Mouse (Mus musculus): ENCODE measurements at regions not wholly inside any gene's neighbourhood (a gene's known extent, or its start where the extent isn't known, plus 50 kb on each side); places are given as distances from the start of the nearest gene placed in this dataset.
"Not testable (repeated sequence)": the region's sequence is repeated elsewhere in the genome, so short reads cannot be mapped to it uniquely, and the experiment has no call there.

- not testable (repeated sequence) for H3K27ac ChIP-seq (ENCODE audit: low read length); H3K9ac ChIP-seq (replicated peaks; ENCODE audit: low read depth, low read length); H3K4me2 ChIP-seq (replicated peaks; ENCODE audit: low read depth, low read length); H3K27me3 ChIP-seq (ENCODE audit: control insufficient read depth, insufficient read depth, low read length); H3K36me3 ChIP-seq (ENCODE audit: control insufficient read depth, insufficient read depth, low read length); H3K4me1 ChIP-seq (ENCODE audit: control insufficient read depth, insufficient read depth, low read length); H3K9me3 ChIP-seq (ENCODE audit: control insufficient read depth, low read depth, low read length); H3K4me3 ChIP-seq (ENCODE audit: low read depth, low read length); ATAC-seq (ENCODE audit: insufficient number of reproducible peaks, insufficient read depth, low FRiP score, low read depth)
- WGBS = 81% methylated on average over 3 of the region's 3 CpGs
These were observed 139.7 kb downstream of the Tex13c3 start for GRCm38 (mm10) chrX:19341231-19342007.

GRCm38 (mm10) chrX:19313286-19313685, 167.8 kb downstream of the Tex13c3 start:
- no peaks in the 10 kb centered on the region for H3K4me1 ChIP-seq (ENCODE audit: control insufficient read depth, insufficient read depth, low read length)
- ATAC-seq (ENCODE audit: insufficient number of reproducible peaks, insufficient read depth, low FRiP score, low read depth) = no peak
- no peaks in the 10 kb centered on the region for H3K9me3 ChIP-seq (ENCODE audit: control insufficient read depth, low read depth, low read length)
- no peaks in the 10 kb centered on the region for H3K36me3 ChIP-seq (ENCODE audit: control insufficient read depth, insufficient read depth, low read length)
- H3K4me3 ChIP-seq (ENCODE audit: low read depth, low read length) = no peak overlapping the region
- H3K27ac ChIP-seq (ENCODE audit: low read length) = no peak overlapping the region
- no peak overlapping the region for H3K9ac ChIP-seq (replicated peaks; ENCODE audit: low read depth, low read length)
- no peak overlapping the region for H3K4me2 ChIP-seq (replicated peaks; ENCODE audit: low read depth, low read length)
- WGBS = 66% methylated on average over 2 of the region's 2 CpGs
- H3K27me3 ChIP-seq (ENCODE audit: control insufficient read depth, insufficient read depth, low read length) = no peaks in the 10 kb centered on the region

GRCm38 (mm10) chrX:19311809-19312559, 169.1 kb downstream of the Tex13c3 start:
- H3K9me3 ChIP-seq (ENCODE audit: control insufficient read depth, low read depth, low read length) = no peaks in the 10 kb centered on the region
- H3K27ac ChIP-seq (ENCODE audit: low read length) = no peak overlapping the region
- WGBS = 65% methylated on average over 1 of the region's 1 CpGs
- no peak overlapping the region for H3K9ac ChIP-seq (replicated peaks; ENCODE audit: low read depth, low read length)
- ATAC-seq (ENCODE audit: insufficient number of reproducible peaks, insufficient read depth, low FRiP score, low read depth) = no peak
- H3K27me3 ChIP-seq (ENCODE audit: control insufficient read depth, insufficient read depth, low read length) = no peaks in the 10 kb centered on the region
- H3K4me2 ChIP-seq (replicated peaks; ENCODE audit: low read depth, low read length) = no peak overlapping the region
- H3K36me3 ChIP-seq (ENCODE audit: control insufficient read depth, insufficient read depth, low read length) = no peaks in the 10 kb centered on the region
- H3K4me1 ChIP-seq (ENCODE audit: control insufficient read depth, insufficient read depth, low read length) = no peaks in the 10 kb centered on the region
- no peak overlapping the region for H3K4me3 ChIP-seq (ENCODE audit: low read depth, low read length)

GRCm38 (mm10) chrX:19311377-19311776, 169.7 kb downstream of the Tex13c3 start:
- H3K4me3 ChIP-seq (ENCODE audit: low read depth, low read length) = no peak overlapping the region
- H3K27ac ChIP-seq (ENCODE audit: low read length) = no peak overlapping the region
- no peak overlapping the region for H3K4me2 ChIP-seq (replicated peaks; ENCODE audit: low read depth, low read length)
- H3K4me1 ChIP-seq (ENCODE audit: control insufficient read depth, insufficient read depth, low read length) = no peaks in the 10 kb centered on the region
- no peaks in the 10 kb centered on the region for H3K36me3 ChIP-seq (ENCODE audit: control insufficient read depth, insufficient read depth, low read length)
- no peaks in the 10 kb centered on the region for H3K9me3 ChIP-seq (ENCODE audit: control insufficient read depth, low read depth, low read length)
- H3K9ac ChIP-seq (replicated peaks; ENCODE audit: low read depth, low read length) = no peak overlapping the region
- no peak for ATAC-seq (ENCODE audit: insufficient number of reproducible peaks, insufficient read depth, low FRiP score, low read depth)
- H3K27me3 ChIP-seq (ENCODE audit: control insufficient read depth, insufficient read depth, low read length) = no peaks in the 10 kb centered on the region
- 22% methylated on average over 1 of the region's 1 CpGs for WGBS

- no peak overlapping the region for H3K9ac ChIP-seq (replicated peaks; ENCODE audit: low read depth, low read length)
- no peaks in the 10 kb centered on the region for H3K4me1 ChIP-seq (ENCODE audit: control insufficient read depth, insufficient read depth, low read length)
- H3K4me2 ChIP-seq (replicated peaks; ENCODE audit: low read depth, low read length) = no peak overlapping the region
- H3K9me3 ChIP-seq (ENCODE audit: control insufficient read depth, low read depth, low read length) = no peaks in the 10 kb centered on the region
- H3K27me3 ChIP-seq (ENCODE audit: control insufficient read depth, insufficient read depth, low read length) = no peaks in the 10 kb centered on the region
- no peak overlapping the region for H3K4me3 ChIP-seq (ENCODE audit: low read depth, low read length)
- no peak for ATAC-seq (ENCODE audit: insufficient number of reproducible peaks, insufficient read depth, low FRiP score, low read depth)
- H3K36me3 ChIP-seq (ENCODE audit: control insufficient read depth, insufficient read depth, low read length) = no peaks in the 10 kb centered on the region
- 74% methylated on average over 2 of the region's 2 CpGs for WGBS
- no peak overlapping the region for H3K27ac ChIP-seq (ENCODE audit: low read length)
These were observed 192.9 kb downstream of the Tex13c3 start for GRCm38 (mm10) chrX:19288171-19288570.

GRCm38 (mm10) chrX:19286431-19286830, 194.7 kb downstream of the Tex13c3 start:
- H3K27ac ChIP-seq (ENCODE audit: low read length) = no peak overlapping the region
- no peaks in the 10 kb centered on the region for H3K4me1 ChIP-seq (ENCODE audit: control insufficient read depth, insufficient read depth, low read length)
- no peaks in the 10 kb centered on the region for H3K9me3 ChIP-seq (ENCODE audit: control insufficient read depth, low read depth, low read length)
- no peak overlapping the region for H3K4me2 ChIP-seq (replicated peaks; ENCODE audit: low read depth, low read length)
- H3K9ac ChIP-seq (replicated peaks; ENCODE audit: low read depth, low read length) = no peak overlapping the region
- no peak for ATAC-seq (ENCODE audit: insufficient number of reproducible peaks, insufficient read depth, low FRiP score, low read depth)
- no peaks in the 10 kb centered on the region for H3K36me3 ChIP-seq (ENCODE audit: control insufficient read depth, insufficient read depth, low read length)
- no peak overlapping the region for H3K4me3 ChIP-seq (ENCODE audit: low read depth, low read length)
- no peaks in the 10 kb centered on the region for H3K27me3 ChIP-seq (ENCODE audit: control insufficient read depth, insufficient read depth, low read length)
- WGBS = 84% methylated on average over 5 of the region's 5 CpGs

- WGBS = 71% methylated on average over 4 of the region's 4 CpGs
- no peaks in the 10 kb centered on the region for H3K27me3 ChIP-seq (ENCODE audit: control insufficient read depth, insufficient read depth, low read length)
- no peak overlapping the region for H3K27ac ChIP-seq (ENCODE audit: low read length)
- H3K4me1 ChIP-seq (ENCODE audit: control insufficient read depth, insufficient read depth, low read length) = no peaks in the 10 kb centered on the region
- H3K36me3 ChIP-seq (ENCODE audit: control insufficient read depth, insufficient read depth, low read length) = no peaks in the 10 kb centered on the region
- no peak for ATAC-seq (ENCODE audit: insufficient number of reproducible peaks, insufficient read depth, low FRiP score, low read depth)
- H3K4me3 ChIP-seq (ENCODE audit: low read depth, low read length) = no peak overlapping the region
- no peak overlapping the region for H3K4me2 ChIP-seq (replicated peaks; ENCODE audit: low read depth, low read length)
- no peak overlapping the region for H3K9ac ChIP-seq (replicated peaks; ENCODE audit: low read depth, low read length)
- H3K9me3 ChIP-seq (ENCODE audit: control insufficient read depth, low read depth, low read length) = no peaks in the 10 kb centered on the region
These were observed 195.3 kb downstream of the Tex13c3 start for GRCm38 (mm10) chrX:19285773-19286172.

- 35% methylated on average over 3 of the region's 3 CpGs for WGBS
- Histone ChIP-seq H3K4me1 (ENCODE audit: control insufficient read depth, insufficient read depth, low read length) (no peaks in the 10 kb centered on the region), H3K27ac (ENCODE audit: low read length) (no peak overlapping the region), H3K9ac (replicated peaks; ENCODE audit: low read depth, low read length) (no peak overlapping the region), H3K4me3 (ENCODE audit: low read depth, low read length) (no peak overlapping the region), H3K27me3 (ENCODE audit: control insufficient read depth, insufficient read depth, low read length) (no peaks in the 10 kb centered on the region), H3K36me3 (ENCODE audit: control insufficient read depth, insufficient read depth, low read length) (no peaks in the 10 kb centered on the region), H3K9me3 (ENCODE audit: control insufficient read depth, low read depth, low read length) (no peaks in the 10 kb centered on the region), H3K4me2 (replicated peaks; ENCODE audit: low read depth, low read length) (no peak overlapping the region)
- ATAC-seq (ENCODE audit: insufficient number of reproducible peaks, insufficient read depth, low FRiP score, low read depth) = no peak
These were observed 198.0 kb downstream of the Tex13c3 start for GRCm38 (mm10) chrX:19283078-19283477.
